ENCODE assay signal across 1 mouse cellular context in genomic region chr9:69502504-69502903, GRCm38 (mm10).
TF ChIP-seq lines count a peak whose summit lies in the region.

No protein-coding gene starts in this region.

TF ChIP-seq in MEL, 35 proteins besides CTCF, POLR2A, EP300 and RAD21 (continued from another document):
- TF ChIP-seq E2F4 (IDR thresholded peaks at IDR 0.05; ENCODE audit: borderline replicate concordance, low read depth, low read length) (no peak), ZKSCAN1 (IDR thresholded peaks at IDR 0.05; ENCODE audit: low read depth, low read length) (no peak), KAT2A (conservative IDR thresholded peaks at IDR 0.05; ENCODE audit: low read depth, low read length) (no peak)
